Mouse (Mus musculus) kidney, embryonic 15.5 days (tissue): Measurements from ENCODE around the gene Selenoo. TPM values are rescaled to one million over a fixed set of nuclear protein-coding genes. Genes with fewer than 3 reads are reported as not detected.

Source experiments
- ATAC-seq: fragments of 200-750 bp; cut with Nextera tagmentation; replicated peaks from 2 replicates; pipeline ENCODE4 v1.8.0; 2017; ENCODE audit warnings: moderate TSS enrichment; ENCODE audit not compliant: low FRiP score
- H3K27ac ChIP-seq: fragments of 300-500 bp; sonication (generic); 2 replicates; pipeline ENCODE4 v1.5.1; 2015; ENCODE audit warnings: mild to moderate bottlenecking, inconsistent platforms
- H3K27me3 ChIP-seq: fragments of 300-500 bp; sonication (generic); 2 replicates; pipeline ENCODE4 v1.6.1; 2015; ENCODE audit warnings: inconsistent platforms
- H3K36me3 ChIP-seq: fragments of 300-500 bp; sonication (generic); 2 replicates; pipeline ENCODE4 v1.6.1; 2015; ENCODE audit warnings: inconsistent platforms
- H3K4me1 ChIP-seq: fragments of 300-500 bp; sonication (generic); 2 replicates; pipeline ENCODE4 v1.6.1; 2015; ENCODE audit warnings: inconsistent platforms
- H3K4me2 ChIP-seq: fragments of 300-500 bp; sonication (generic); 2 replicates; pipeline ENCODE4 v1.6.1; 2015; ENCODE audit warnings: moderate library complexity, mild to moderate bottlenecking, inconsistent platforms
- H3K4me3 ChIP-seq: fragments of 300-500 bp; sonication (generic); replicated peaks from 2 replicates; pipeline ENCODE4 v1.5.1; 2015; ENCODE audit warnings: mild to moderate bottlenecking, inconsistent platforms
- H3K9ac ChIP-seq: fragments of 300-500 bp; sonication (generic); 2 replicates; pipeline ENCODE4 v1.6.1; 2015; ENCODE audit warnings: mild to moderate bottlenecking, inconsistent platforms
- H3K9me3 ChIP-seq: fragments of 300-500 bp; sonication (generic); replicated peaks from 2 replicates; pipeline ENCODE4 v1.6.1; 2016; ENCODE audit warnings: inconsistent platforms
- WGBS: fragments of 180-500 bp; shearing (Covaris S2); methylation state at CpG from one replicate; pipeline ENCODE4 v1.1.7; 2015; ENCODE audit warnings: mixed read lengths; 5-methylcytosine and 5-hydroxymethylcytosine counted together
- polyA plus RNA-seq: library from polyadenylated mRNA; unstranded; fragments of >200 nt; fragmentation: Nextera tagmentation; extraction: Ambion mirVana; gene quantifications from 2 replicates; pipeline ENCODE4 v1.2.1, GENCODE M21; 2015

Selenoo gene
- polyA plus RNA-seq, 1 experiment from 2014 or later = 19.9 TPM

GRCm38 (mm10) chr15:89110147-89110546 is 21.3 kb downstream of the Selenoo start:
- 90% methylated on average over 9 of the region's 9 CpGs for WGBS

DNA sequence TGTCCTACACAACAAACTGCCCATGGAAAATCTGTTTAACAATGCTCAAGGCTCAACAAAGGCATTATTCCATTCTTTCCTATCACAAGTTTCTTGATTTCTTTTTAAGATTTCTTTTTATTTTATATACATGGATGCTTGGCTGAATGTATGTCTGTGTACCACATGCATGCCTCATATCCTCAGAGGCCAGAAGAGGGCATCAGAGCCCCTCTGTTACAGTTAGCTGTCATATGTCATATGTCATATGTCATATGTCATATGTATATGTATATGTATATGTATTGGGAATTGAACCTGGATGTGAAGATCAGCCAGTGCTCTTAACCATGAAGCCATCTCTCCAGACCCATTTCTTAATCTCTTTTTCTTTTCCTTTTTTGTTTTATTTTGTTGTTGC is 29.1 kb downstream of the Selenoo start:
- Histone ChIP-seq H3K9ac (no peak overlapping the region), H3K9me3 (no peaks in the 10 kb centered on the region), H3K27me3 (no peaks in the 10 kb centered on the region), H3K27ac (no peak overlapping the region), H3K4me2 (no peak overlapping the region), H3K4me1 (peaks cover 27% of the 10 kb centered on the region), H3K4me3 (no peak overlapping the region), H3K36me3 (peaks cover 74% of the 10 kb centered on the region)
- no peak for ATAC-seq

More at GRCm38 (mm10) chr15:89110147-89110546, 21.3 kb downstream of the Selenoo start:
- Histone ChIP-seq H3K27me3 (no peaks in the 10 kb centered on the region), H3K4me2 (no peak overlapping the region), H3K27ac (no peak overlapping the region), H3K36me3 (peaks cover 98% of the 10 kb centered on the region), H3K4me3 (no peak overlapping the region), H3K9me3 (no peaks in the 10 kb centered on the region), H3K4me1 (no peaks in the 10 kb centered on the region), H3K9ac (no peak overlapping the region)
- ATAC-seq = no peak

GRCm38 (mm10) chr15:89122649-89123366 is 33.9 kb downstream of the Selenoo start, which contains the start of gene Tubgcp6:
Gene Tubgcp6 (minus strand): TSS chr15:89123112.
- Histone ChIP-seq H3K4me2 (peak within 1 kb of the TSS; percentile 90), H3K36me3 (peaks cover 33% of the 10 kb centered on the region), H3K4me3 (peak within 1 kb of the TSS; percentile 65), H3K9me3 (no peaks in the 10 kb centered on the region), H3K27me3 (no peaks in the 10 kb centered on the region), H3K27ac (peak within 1 kb of the TSS; percentile 80), H3K9ac (peak within 1 kb of the TSS; percentile 76), H3K4me1 (peaks cover 43% of the 10 kb centered on the region)
- peak; percentile 80 for ATAC-seq
- under 1% methylated on average over 47 of the region's 47 CpGs for WGBS

- WGBS = 27% methylated on average over 11 of the region's 11 CpGs
These were observed 34.7 kb downstream of the Selenoo start for GRCm38 (mm10) chr15:89123595-89123994.

GRCm38 (mm10) chr15:89124312-89124711 is 35.4 kb downstream of the Selenoo start:
- 0 out of 2 replicates have a peak overlapping the region, but pooled peaks have one; percentile 80 for H3K27ac ChIP-seq
- H3K4me2 ChIP-seq = 0 out of 2 replicates have a peak overlapping the region, but pooled peaks have one; percentile 90
- H3K4me3 ChIP-seq = no peak overlapping the region
- peaks cover 53% of the 10 kb centered on the region for H3K4me1 ChIP-seq
- WGBS = 94% methylated on average over 3 of the region's 3 CpGs
- H3K9me3 ChIP-seq = no peaks in the 10 kb centered on the region
- no peaks in the 10 kb centered on the region for H3K27me3 ChIP-seq
- H3K9ac ChIP-seq = no peak overlapping the region
- no peak for ATAC-seq
- peaks cover 19% of the 10 kb centered on the region for H3K36me3 ChIP-seq

More at GRCm38 (mm10) chr15:89123595-89123994, 34.7 kb downstream of the Selenoo start:
- Histone ChIP-seq H3K36me3 (peaks cover 26% of the 10 kb centered on the region), H3K27me3 (no peaks in the 10 kb centered on the region), H3K4me2 (peak overlapping the region; percentile 90), H3K9ac (peak overlapping the region; percentile 76), H3K4me1 (peaks cover 48% of the 10 kb centered on the region), H3K27ac (peak overlapping the region; percentile 80), H3K4me3 (peak overlapping the region; percentile 65), H3K9me3 (no peaks in the 10 kb centered on the region)
- ATAC-seq = peak; percentile 30; the same call in 1 of the 2 replicates

- 96% methylated on average over 9 of the region's 9 CpGs for WGBS
- peaks cover 48% of the 10 kb centered on the region for H3K4me1 ChIP-seq
- no peak overlapping the region for H3K9ac ChIP-seq
- H3K27me3 ChIP-seq = no peaks in the 10 kb centered on the region
- ATAC-seq = no peak
- no peaks in the 10 kb centered on the region for H3K9me3 ChIP-seq
- H3K4me2 ChIP-seq = no peak overlapping the region
- H3K4me3 ChIP-seq = no peak overlapping the region
- peaks cover 9% of the 10 kb centered on the region; the same call in 1 of the 2 replicates for H3K36me3 ChIP-seq
- H3K27ac ChIP-seq = no peak overlapping the region
These were observed 36.5 kb downstream of the Selenoo start for GRCm38 (mm10) chr15:89125351-89125750.

- no peak overlapping the region for H3K4me3 ChIP-seq
- H3K9ac ChIP-seq = no peak overlapping the region
These were observed 37.7 kb downstream of the Selenoo start for GRCm38 (mm10) chr15:89126622-89127021.

GRCm38 (mm10) chr15:89127364-89127940 is 38.6 kb downstream of the Selenoo start:
- Histone ChIP-seq H3K27ac (no peak overlapping the region), H3K4me3 (peak overlapping the region; percentile 66), H3K9me3 (no peaks in the 10 kb centered on the region), H3K27me3 (no peaks in the 10 kb centered on the region), H3K4me1 (peaks cover 28% of the 10 kb centered on the region), H3K4me2 (peak overlapping the region; percentile 84), H3K36me3 (peaks cover 7% of the 10 kb centered on the region), H3K9ac (peak overlapping the region; percentile 63)
- ATAC-seq = no peak
- WGBS = 84% methylated on average over 8 of the region's 8 CpGs

More at GRCm38 (mm10) chr15:89126622-89127021, 37.7 kb downstream of the Selenoo start:
- no peaks in the 10 kb centered on the region for H3K27me3 ChIP-seq
- no peak overlapping the region for H3K27ac ChIP-seq
- H3K4me2 ChIP-seq = no peak overlapping the region
- peaks cover 4% of the 10 kb centered on the region; the same call in 1 of the 2 replicates for H3K36me3 ChIP-seq
- 88% methylated on average over 8 of the region's 8 CpGs for WGBS
- H3K4me1 ChIP-seq = peaks cover 36% of the 10 kb centered on the region
- no peak for ATAC-seq
- H3K9me3 ChIP-seq = no peaks in the 10 kb centered on the region

- WGBS = 3% methylated on average over 36 of the region's 36 CpGs
- Histone ChIP-seq H3K27me3 (no peaks in the 10 kb centered on the region), H3K9ac (peak within 1 kb of the TSS; percentile 63), H3K4me1 (peaks cover 22% of the 10 kb centered on the region), H3K4me3 (peak within 1 kb of the TSS; percentile 66), H3K9me3 (no peaks in the 10 kb centered on the region), H3K27ac (peak within 1 kb of the TSS; percentile 86), H3K36me3 (peaks cover 7% of the 10 kb centered on the region), H3K4me2 (peak within 1 kb of the TSS; percentile 84)
- peak; percentile 84 for ATAC-seq
These were observed 39.8 kb downstream of the Selenoo start, which contains the start of gene Hdac10 for GRCm38 (mm10) chr15:89128382-89129350. Gene Hdac10 (minus strand): TSS chr15:89128700.

DNA sequence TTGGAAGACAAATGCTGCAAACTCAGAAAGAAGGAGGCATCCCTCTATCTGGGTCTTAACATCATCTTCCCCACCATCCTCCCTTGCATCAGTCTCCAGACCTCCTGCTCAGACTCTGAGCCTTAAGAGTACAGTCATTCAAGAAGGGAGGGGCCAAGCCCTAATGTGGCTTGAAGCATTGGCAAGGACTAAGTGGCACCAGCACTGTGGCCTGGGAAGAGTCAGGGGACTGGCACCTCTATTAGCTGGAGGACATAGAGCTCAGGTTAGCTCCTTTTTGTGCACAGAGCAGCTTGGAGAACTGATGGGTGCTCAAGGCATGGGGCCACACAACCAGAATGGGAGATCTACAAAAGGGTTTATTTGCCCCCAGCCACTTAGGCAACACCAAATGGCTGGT is 41.4 kb downstream of the Selenoo start:
- H3K27ac ChIP-seq = no peak overlapping the region
- H3K4me2 ChIP-seq = no peak overlapping the region
- no peaks in the 10 kb centered on the region for H3K9me3 ChIP-seq
- H3K9ac ChIP-seq = no peak overlapping the region
- H3K4me3 ChIP-seq = no peak overlapping the region
- H3K36me3 ChIP-seq = peaks cover 5% of the 10 kb centered on the region
- H3K27me3 ChIP-seq = no peaks in the 10 kb centered on the region
- peaks cover 17% of the 10 kb centered on the region for H3K4me1 ChIP-seq
- ATAC-seq = no peak

- Histone ChIP-seq H3K9me3 (no peaks in the 10 kb centered on the region), H3K4me2 (no peak overlapping the region), H3K27me3 (no peaks in the 10 kb centered on the region), H3K4me1 (peaks cover 17% of the 10 kb centered on the region), H3K36me3 (peaks cover 3% of the 10 kb centered on the region; the same call in 1 of the 2 replicates), H3K4me3 (no peak overlapping the region), H3K9ac (no peak overlapping the region), H3K27ac (no peak overlapping the region)
- 93% methylated on average over 3 of the region's 3 CpGs for WGBS
- ATAC-seq = no peak
These were observed 42.4 kb downstream of the Selenoo start for GRCm38 (mm10) chr15:89131316-89131715.
